Mouse (Mus musculus) ovary, postnatal 36 days (tissue): ENCODE results near the gene Krtap5-4.
"Not testable (repeated sequence)": the region's sequence is repeated elsewhere in the genome, so short reads cannot be mapped to it uniquely, and the experiment has no call there.

Experiments used
- DNase-seq: peaks from one replicate; pipeline ENCODE4 v3.0.0; 2022; ENCODE audit warnings: low spot score, mixed read lengths

Gene Krtap5-4

DNA sequence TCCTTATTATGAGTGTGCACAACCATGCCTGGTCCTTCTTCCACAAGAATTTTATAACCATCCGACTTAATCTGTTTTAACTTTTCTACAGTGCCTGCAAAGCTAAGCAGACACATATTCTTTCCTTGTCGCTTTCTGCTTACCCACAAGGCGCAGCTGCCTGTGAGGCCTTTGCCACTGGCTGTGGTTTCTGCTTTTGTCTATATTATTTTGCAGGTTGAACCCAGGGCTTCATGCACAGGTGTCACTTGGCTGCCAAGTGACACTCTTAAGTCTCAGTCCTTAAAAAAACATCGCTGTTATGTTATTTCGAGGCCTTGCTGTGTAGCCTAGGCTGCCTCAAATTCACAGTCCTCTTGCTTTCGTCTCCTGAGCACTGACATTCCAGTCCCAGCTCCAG lies 19.3 kb downstream of the Krtap5-4 start:
- DNase-seq = no peak

DNA sequence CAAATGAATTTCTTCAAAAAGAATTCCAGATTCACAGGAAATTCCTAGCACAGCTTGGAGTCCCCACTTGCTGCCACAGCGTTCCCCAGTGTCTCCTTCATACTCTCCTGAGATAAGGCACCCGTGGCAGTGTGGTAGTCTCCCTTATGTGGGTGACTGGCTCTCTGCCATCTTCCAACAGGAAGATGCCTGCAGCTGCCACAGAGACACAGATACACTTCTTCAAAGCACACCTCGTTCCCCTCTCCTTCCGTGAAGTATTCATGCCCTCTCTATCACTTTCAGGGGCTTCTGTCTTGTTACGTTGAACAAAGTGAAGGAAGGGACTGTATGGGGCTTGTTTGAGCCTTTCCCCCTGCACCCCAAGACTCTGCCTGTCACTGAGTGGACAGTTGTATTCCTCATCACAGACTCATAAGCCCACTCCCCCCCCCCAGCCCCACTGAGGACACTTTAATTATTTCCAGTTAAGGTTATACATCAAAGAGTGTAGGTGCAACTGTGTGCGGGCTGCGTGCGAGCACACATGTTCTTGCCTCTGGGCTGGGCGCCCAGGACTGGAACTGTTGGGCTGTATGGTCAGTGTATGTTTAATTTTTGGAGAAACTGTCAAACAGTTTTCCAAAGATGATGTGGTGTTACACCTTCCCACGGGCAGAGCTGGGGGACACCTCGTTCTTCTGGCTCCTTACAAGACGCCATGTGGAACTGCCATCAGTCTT lies 20.2 kb downstream of the Krtap5-4 start:
- DNase-seq = no peak

DNA sequence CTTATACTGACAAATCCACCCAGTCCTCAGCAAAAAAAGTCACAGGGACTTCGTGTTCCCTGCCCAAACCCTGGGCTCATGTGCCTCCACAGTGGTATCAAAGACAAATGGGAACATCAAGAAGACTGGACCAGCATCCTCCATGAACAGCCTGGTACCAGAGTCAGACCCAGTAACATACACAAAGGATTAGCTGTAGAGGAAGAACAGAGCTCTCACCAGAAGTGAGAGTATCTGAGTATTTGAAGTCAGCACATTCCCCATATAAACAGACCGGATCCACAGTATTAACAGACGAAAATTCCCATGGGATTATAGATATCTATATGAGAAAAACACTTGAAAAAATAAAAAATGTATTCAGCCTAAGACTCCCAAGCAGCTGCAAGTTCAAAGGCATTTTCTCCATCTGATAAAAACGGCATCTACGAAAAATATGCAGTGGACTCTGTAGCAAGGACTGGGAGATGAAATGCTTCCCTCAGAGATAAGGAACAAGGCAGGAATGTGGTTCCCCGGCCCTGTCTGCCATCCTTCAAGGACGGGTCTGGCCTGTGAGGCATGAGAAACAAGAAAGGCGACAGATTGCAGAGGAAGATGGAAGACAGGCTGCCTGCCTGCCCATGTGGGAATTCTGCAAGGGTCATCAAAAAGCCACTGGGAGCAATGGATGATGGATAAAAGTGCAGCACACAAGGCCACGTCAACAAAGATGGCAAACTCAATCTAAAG lies 23.5 kb downstream of the Krtap5-4 start:
- DNase-seq = no peak

DNA sequence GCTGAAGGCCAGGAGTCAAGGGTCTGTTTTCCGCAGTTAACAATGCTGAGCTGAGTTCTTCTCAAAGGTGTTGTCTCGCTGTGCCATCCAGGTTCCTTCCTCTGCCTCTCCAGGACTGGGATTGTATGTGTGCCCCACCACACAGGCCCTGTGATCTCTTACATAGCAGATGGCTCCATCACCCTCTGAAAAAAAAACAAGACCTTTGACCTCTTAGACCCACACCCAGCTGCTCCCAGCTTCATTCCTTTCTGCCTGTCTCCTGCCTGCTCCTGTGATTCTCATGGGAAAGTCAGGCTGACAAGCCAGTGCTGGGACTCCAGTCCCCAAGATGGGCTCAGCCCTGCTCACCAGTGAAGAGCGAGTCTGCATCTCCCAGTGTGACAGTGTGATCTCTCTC lies 25.2 kb downstream of the Krtap5-4 start:
- no peak for DNase-seq

GRCm38 (mm10) chr7:142330271-142330724 lies 26.9 kb downstream of the Krtap5-4 start:
- no peak for DNase-seq

DNA sequence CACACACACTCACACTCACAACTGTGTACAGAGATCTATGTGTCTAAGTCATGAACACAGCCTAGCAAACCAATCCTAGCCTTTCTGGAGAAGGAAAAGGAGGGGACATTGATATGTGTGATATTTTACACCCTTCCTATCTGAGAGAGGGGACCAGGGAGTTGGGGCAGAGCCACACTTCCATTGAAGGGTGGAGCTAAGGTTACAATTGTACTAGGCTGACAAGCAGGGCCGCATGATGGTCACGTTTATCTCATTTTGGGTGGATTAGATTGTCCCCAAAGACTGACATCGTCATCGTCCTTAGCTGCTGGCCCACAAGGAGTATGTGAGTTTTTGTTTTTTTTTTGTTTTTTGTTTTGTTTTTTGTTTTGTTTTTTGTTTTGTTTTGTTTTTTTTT lies 27.9 kb downstream of the Krtap5-4 start:
- no peak for DNase-seq

GRCm38 (mm10) chr7:142332741-142333140 lies 29.4 kb downstream of the Krtap5-4 start:
- DNase-seq = not testable (repeated sequence)

GRCm38 (mm10) chr7:142334246-142334645 lies 30.9 kb downstream of the Krtap5-4 start:
- DNase-seq = peak; percentile 84

DNA sequence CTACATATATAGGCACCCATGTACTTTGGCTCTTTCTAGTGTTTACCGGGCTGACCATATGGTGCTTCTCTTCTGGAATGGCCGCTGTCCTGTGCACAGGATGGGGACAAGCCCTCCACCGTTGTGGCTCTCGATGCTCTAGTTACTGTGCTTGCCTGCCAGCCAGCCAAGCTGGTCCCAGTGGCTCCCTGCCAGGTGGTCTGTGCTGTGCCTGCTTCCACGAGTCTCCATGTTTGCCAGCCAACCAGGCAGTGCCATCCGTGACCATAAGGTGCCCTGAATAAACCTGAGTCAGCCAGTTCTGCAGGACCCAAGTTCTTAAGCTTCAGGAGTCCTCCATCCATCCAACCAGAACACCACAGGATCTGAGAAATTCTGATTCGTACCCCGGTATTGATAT lies 31.8 kb downstream of the Krtap5-4 start:
- DNase-seq = no peak

DNA sequence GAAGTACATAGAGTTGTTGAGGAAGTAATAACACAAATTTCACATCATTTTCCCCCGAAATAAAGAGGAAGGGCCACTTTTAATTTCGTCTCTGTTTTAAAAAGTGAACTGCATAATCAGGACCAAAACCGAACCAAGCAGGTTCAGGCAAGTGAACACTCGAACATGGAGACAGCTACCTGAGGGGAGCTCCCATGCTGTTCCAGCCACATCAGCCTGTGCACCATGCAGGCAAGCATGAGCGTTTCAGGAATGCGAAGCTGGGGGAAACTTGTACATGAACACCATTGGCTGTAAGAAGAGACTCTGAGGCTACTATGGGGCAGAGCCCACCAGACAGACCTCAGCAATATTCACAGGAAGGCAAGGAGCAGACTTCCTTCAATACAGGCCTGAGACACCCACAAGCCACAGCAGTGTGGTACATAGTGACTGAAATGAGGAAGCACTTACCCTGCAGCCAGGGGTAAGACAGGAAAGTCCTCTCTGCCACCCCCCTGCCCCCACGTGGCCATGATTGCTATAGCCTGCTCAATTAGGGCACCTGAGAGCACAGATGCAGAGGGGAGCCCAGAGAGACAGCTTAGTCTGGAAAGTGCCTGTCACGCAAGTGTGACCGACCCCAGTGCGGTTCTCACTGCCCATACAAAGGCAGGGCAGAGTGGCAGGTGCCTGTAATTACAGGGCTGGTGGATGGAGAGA lies 37.1 kb downstream of the Krtap5-4 start:
- no peak for DNase-seq

DNA sequence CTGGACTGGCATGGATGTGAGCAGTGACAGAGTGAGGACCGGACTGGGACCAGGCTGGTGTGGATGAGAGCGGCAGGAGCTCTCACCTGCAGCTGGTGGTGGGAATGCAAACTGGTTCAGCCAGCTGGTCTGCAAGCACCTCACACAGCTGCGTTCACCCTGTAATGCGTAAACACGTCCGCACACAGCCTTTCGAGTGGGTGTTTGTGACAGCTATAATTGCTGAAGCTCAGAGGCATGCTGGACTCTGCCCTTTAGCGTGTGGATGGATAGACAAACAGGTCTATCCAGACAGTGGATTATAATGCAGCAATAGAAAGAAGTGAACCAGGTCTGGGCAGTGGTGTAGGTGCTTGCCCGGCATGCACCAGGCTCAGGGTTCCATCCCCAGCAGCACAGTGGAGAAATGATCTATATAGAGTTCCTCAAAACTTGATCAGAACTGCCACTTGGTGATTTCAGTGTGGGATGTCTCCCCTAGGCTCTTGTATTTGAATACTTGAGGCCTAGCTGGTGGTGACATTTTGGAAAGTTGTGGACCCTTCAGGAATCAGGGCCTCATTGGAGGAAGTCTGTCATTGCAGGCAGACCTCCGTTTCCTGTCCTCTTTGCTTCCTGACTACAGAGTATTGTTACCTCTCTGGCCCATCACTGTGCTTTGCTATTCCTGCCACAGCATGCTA lies 38.4 kb downstream of the Krtap5-4 start:
- DNase-seq = no peak

- DNase-seq = no peak
Measured at GRCm38 (mm10) chr7:142342247-142342640, 38.9 kb downstream of the Krtap5-4 start.

GRCm38 (mm10) chr7:142347542-142347941 lies 44.2 kb downstream of the Krtap5-4 start:
- no peak for DNase-seq

- no peak for DNase-seq
Measured at GRCm38 (mm10) chr7:142349308-142349961, 46.1 kb downstream of the Krtap5-4 start.

GRCm38 (mm10) chr7:142351569-142351968 lies 48.2 kb downstream of the Krtap5-4 start:
- DNase-seq = no peak

GRCm38 (mm10) chr7:142353854-142354253 lies 50.5 kb downstream of the Krtap5-4 start:
- no peak for DNase-seq
